Mouse (Mus musculus) myocyte (in vitro differentiated cells): ENCODE data around the gene Psmc1.

ENCODE experiments used
- CEBPB ChIP-seq: IDR thresholded peaks from 2 replicates; pipeline ENCODE4 v1.6.1; 2011; ENCODE audit warnings: mild to moderate bottlenecking, moderate library complexity; ENCODE audit not compliant: poor library complexity, insufficient read depth, severe bottlenecking
- E2F4 ChIP-seq: IDR thresholded peaks from one replicate; pipeline ENCODE4 v1.6.1; 2011; ENCODE audit warnings: mild to moderate bottlenecking, control low read depth, moderate library complexity; ENCODE audit not compliant: insufficient read depth
- MAX ChIP-seq: IDR thresholded peaks from one replicate; pipeline ENCODE4 v1.6.1; 2011; ENCODE audit warnings: low read depth, mild to moderate bottlenecking, control low read depth
- MYOD1 ChIP-seq, 3 experiments: IDR thresholded peaks; one replicate each; pipeline ENCODE4 v1.6.1; 2011; ENCODE audit warnings: control low read depth in 2 of 3, low read depth in 2 of 3, mild to moderate bottlenecking in 2 of 3, moderate library complexity in 1 of 3; ENCODE audit not compliant: insufficient read length in 2 of 3, control insufficient read depth in 1 of 3
- MYOG ChIP-seq, 3 experiments: IDR thresholded peaks; one replicate each; pipeline ENCODE4 v1.6.1; 2011; ENCODE audit warnings: control low read depth in 2 of 3, low read depth in 2 of 3, mild to moderate bottlenecking in 2 of 3; ENCODE audit not compliant: insufficient read length in 2 of 3, control insufficient read depth in 1 of 3, insufficient read depth in 1 of 3
- POLR2A ChIP-seq: IDR thresholded peaks from one replicate; pipeline ENCODE4 v1.6.1; 2011; ENCODE audit warnings: low read depth, mild to moderate bottlenecking, control low read depth, moderate library complexity; ENCODE audit not compliant: insufficient read length
- REST ChIP-seq: IDR thresholded peaks from one replicate; pipeline ENCODE4 v1.6.1; 2011; ENCODE audit warnings: mild to moderate bottlenecking, control low read depth, moderate library complexity; ENCODE audit not compliant: insufficient read depth, insufficient read length

- no peak for TF ChIP-seq MAX
- no peak for TF ChIP-seq REST
- TF ChIP-seq MYOD1 (IDR thresholded peaks at IDR 0.05; ENCODE audit: control insufficient read depth in 1 of 3, insufficient read length in 2 of 3, low read depth in 2 of 3): no peak
- TF ChIP-seq POLR2A: no peak
- no peak for TF ChIP-seq E2F4
- TF ChIP-seq CEBPB: no peak
- no peak for TF ChIP-seq MYOG (IDR thresholded peaks at IDR 0.05; ENCODE audit: control insufficient read depth in 1 of 3, insufficient read depth in 1 of 3, insufficient read length in 2 of 3, low read depth in 2 of 3)
Measured at GRCm38 (mm10) chr12:100167502-100167901, 57.5 kb downstream of the Psmc1 start.
